Mouse (Mus musculus) stomach, embryonic 15.5 days (tissue): Measurements from ENCODE around the gene Gm10338. TPM values are rescaled to one million over a fixed set of nuclear protein-coding genes. Genes with fewer than 3 reads are reported as not detected.
"Not testable (repeated sequence)": the region's sequence is repeated elsewhere in the genome, so short reads cannot be mapped to it uniquely, and the experiment has no call there.

ENCODE experiments used
- ATAC-seq: fragments of 200-750 bp; cut with Nextera tagmentation; 2 replicates; pipeline ENCODE4 v1.8.0; 2017; ENCODE audit warnings: low read depth, moderate number of reproducible peaks, moderate TSS enrichment; ENCODE audit not compliant: insufficient read depth, low FRiP score
- H3K27ac ChIP-seq: fragments of 300-500 bp; sonication (generic); 2 replicates; pipeline ENCODE4 v1.5.1; 2015; ENCODE audit warnings: mild to moderate bottlenecking, inconsistent platforms
- H3K27me3 ChIP-seq: fragments of 300-500 bp; sonication (generic); replicated peaks from 2 replicates; pipeline ENCODE4 v1.6.1; 2015; ENCODE audit warnings: inconsistent platforms
- H3K36me3 ChIP-seq: fragments of 300-500 bp; sonication (generic); 2 replicates; pipeline ENCODE4 v1.6.1; 2015; ENCODE audit warnings: inconsistent platforms
- H3K4me1 ChIP-seq: fragments of 300-500 bp; sonication (generic); 2 replicates; pipeline ENCODE4 v1.6.1; 2015; ENCODE audit warnings: inconsistent platforms
- H3K4me2 ChIP-seq: fragments of 300-500 bp; sonication (generic); 2 replicates; pipeline ENCODE4 v1.6.1; 2015; ENCODE audit warnings: mild to moderate bottlenecking, inconsistent platforms
- H3K4me3 ChIP-seq: fragments of 300-500 bp; sonication (generic); replicated peaks from 2 replicates; pipeline ENCODE4 v1.5.1; 2015; ENCODE audit warnings: inconsistent platforms
- H3K9ac ChIP-seq: fragments of 300-500 bp; sonication (generic); 2 replicates; pipeline ENCODE4 v1.6.1; 2015; ENCODE audit warnings: inconsistent platforms
- H3K9me3 ChIP-seq: fragments of 300-500 bp; sonication (generic); 2 replicates; pipeline ENCODE4 v1.6.1; 2016; ENCODE audit warnings: inconsistent platforms
- WGBS: fragments of 180-500 bp; shearing (Covaris S2); methylation state at CpG from one replicate; pipeline ENCODE4 v1.1.7; 2015; 5-methylcytosine and 5-hydroxymethylcytosine counted together
- polyA plus RNA-seq: library from polyadenylated mRNA; unstranded; fragments of >200 nt; fragmentation: Nextera tagmentation; extraction: Ambion mirVana; gene quantifications from 2 replicates; pipeline ENCODE4 v1.2.1, GENCODE M21; 2015

Gene Gm10338
- polyA plus RNA-seq, result not detected in 2 replicates

DNA sequence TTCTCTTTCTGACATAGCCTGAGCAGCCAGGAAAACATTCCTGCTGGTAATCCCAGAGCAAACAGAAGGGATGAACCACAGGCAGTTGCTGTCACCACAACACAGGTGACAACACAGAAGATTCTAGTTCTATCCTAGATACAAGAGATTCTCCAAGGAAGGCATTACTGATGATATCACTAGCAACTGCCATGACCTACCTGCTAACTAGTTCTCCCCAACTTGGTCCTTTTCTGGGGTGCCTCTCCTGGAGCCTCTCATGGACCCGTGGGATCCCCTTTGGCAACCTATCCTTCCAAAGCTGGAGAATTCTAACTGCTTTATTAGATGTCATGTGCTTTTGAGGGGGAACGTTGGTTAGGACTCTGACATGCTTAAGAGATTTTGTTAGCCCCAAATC lies at the start of gene Gm10338:
TSS of gene Gm10338 (minus strand) at position 101 of the 400 bp plus-strand sequence.
- not testable (repeated sequence) for H3K36me3 ChIP-seq, H3K4me3 ChIP-seq, H3K27me3 ChIP-seq, H3K9ac ChIP-seq, H3K27ac ChIP-seq, H3K9me3 ChIP-seq, ATAC-seq, H3K4me1 ChIP-seq, H3K4me2 ChIP-seq
- no CpG with 5 or more reads among the region's 2 CpGs for WGBS

DNA sequence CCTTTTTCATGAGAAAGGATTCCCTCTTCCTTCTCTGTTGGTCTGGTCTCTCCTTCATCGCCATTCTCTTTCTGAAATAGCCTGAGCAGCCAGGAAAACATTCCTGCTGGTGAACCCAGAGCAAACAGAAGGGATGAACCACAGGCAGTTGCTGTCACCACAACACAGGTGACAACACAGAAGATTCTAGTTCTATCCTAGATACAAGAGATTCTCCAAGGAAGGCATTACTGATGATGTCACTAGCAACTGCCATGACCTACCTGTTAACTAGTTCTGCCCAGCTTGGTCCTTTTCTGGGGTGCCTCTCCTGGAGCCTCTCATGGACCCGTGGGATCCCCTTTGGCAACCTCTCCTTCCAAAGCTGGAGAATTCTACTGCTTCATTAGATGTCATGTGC lies 48.5 kb upstream of the Gm10338 start, which contains the start of gene Gm10128:
TSS of gene Gm10128 (minus strand) at position 101 of the 400 bp plus-strand sequence.
- H3K9me3 ChIP-seq, H3K27me3 ChIP-seq, H3K4me1 ChIP-seq, H3K36me3 ChIP-seq, H3K4me3 ChIP-seq, H3K9ac ChIP-seq, H3K27ac ChIP-seq, ATAC-seq, H3K4me2 ChIP-seq: not testable (repeated sequence)
- no CpG with 5 or more reads among the region's 2 CpGs for WGBS

DNA sequence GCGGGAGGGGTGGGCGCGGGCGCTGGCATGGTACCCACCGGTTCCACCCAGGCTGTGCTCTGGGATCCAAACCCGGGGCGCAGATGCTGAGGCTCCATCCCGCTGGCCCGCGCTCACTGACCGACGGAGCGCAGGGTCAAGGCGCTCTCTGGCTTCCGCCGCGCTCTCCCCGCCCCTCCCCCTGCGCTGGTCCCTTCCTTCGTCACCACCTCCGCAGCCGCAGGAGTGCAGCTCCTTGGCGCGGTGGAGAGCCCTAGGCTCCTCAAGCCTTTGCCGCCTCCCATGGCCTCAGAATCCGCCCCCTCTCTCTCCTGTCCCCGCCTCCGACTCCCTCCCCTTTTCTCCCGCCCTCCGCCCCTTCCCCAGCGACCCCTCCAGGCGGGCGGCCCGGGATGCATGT lies 27.0 kb downstream of the Gm10338 start, which contains the start of gene Gm3558:
TSS of gene Gm3558 (minus strand) at position 185 of the 400 bp plus-strand sequence.
- not testable (repeated sequence) for H3K9ac ChIP-seq, H3K36me3 ChIP-seq, ATAC-seq, H3K4me1 ChIP-seq, H3K27ac ChIP-seq, H3K27me3 ChIP-seq, H3K9me3 ChIP-seq
- 0% methylated on average over 2 of the region's 34 CpGs for WGBS
- peak within 1 kb of the TSS; percentile 82 for H3K4me2 ChIP-seq
- peak within 1 kb of the TSS; percentile 39 for H3K4me3 ChIP-seq

DNA sequence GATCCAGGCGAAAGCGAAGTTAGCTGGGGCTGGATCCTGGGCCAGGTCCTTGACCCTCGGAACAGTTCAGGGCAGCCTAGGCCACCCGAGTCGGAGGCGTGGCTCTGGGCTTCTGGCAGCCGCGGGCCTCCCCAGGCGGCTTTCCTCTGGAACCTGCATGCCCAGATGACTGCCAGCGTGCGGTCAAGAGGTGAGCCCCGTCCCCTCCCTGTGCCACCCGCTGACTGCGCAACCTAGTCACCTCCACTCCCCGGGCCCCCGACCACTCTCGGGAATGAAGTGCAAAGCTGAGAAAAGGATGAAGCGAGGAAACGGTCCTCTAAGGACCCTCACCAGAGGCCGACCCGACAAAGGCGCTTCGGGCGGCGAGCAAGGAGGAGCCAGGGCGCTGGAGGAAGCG lies 27.5 kb downstream of the Gm10338 start:
- H3K9me3 ChIP-seq, H3K36me3 ChIP-seq, H3K27ac ChIP-seq, H3K27me3 ChIP-seq, H3K4me1 ChIP-seq, ATAC-seq, H3K9ac ChIP-seq: not testable (repeated sequence)
- WGBS, result 0% methylated on average over 20 of the region's 27 CpGs
- Histone ChIP-seq H3K4me2 (peak overlapping the region; percentile 82), H3K4me3 (peak overlapping the region; percentile 39)

DNA sequence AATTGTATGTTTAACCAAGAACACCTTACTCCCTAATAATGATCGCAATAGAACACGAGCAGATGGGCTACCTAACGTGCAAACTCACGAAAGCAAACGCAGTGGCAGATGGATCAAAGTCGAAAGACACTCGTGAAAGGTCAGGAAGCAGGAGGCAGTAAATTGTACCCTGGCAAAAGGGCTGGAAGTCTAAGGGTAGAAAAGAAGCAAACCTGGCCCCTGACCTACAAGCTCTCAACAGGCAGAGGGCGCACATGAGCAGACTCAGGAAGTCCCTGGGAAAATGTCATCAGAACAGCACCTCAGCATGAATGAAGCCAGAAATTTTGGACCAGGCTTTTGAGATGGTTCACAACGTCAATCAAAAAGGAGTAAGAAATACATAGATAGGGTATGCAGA lies 28.1 kb downstream of the Gm10338 start:
- not testable (repeated sequence) for H3K27me3 ChIP-seq, ATAC-seq, H3K4me2 ChIP-seq, H3K27ac ChIP-seq, H3K9ac ChIP-seq, H3K9me3 ChIP-seq, H3K4me3 ChIP-seq, H3K4me1 ChIP-seq, H3K36me3 ChIP-seq
- 11% methylated on average over 8 of the region's 9 CpGs for WGBS

Other genes starting within 250 kb of the Gm10338 start
- not detected in 2 replicates for gene Gm8374, start 230.5 kb downstream of the Gm10338 start, polyA plus RNA-seq
- gene Gm3755, start 144.7 kb downstream of the Gm10338 start, polyA plus RNA-seq, result not detected in 2 replicates
- gene Gm3752, start 111.8 kb downstream of the Gm10338 start, polyA plus RNA-seq, result 0.53 and 0.58 TPM in 2 replicates
- 0.17 and 0.48 TPM in 2 replicates for gene Gm3558, start 27.0 kb downstream of the Gm10338 start, polyA plus RNA-seq
- gene Gm10128, start 48.4 kb upstream of the Gm10338 start, polyA plus RNA-seq, result not detected in 2 replicates
- 0.32 TPM in 1 of 2 replicates, not detected in the other for gene Gm26661, start 196.0 kb upstream of the Gm10338 start, polyA plus RNA-seq
- gene Flnb, start 222.4 kb upstream of the Gm10338 start, polyA plus RNA-seq, result 17.4 and 20.3 TPM in 2 replicates